Mouse (Mus musculus): Measurements from ENCODE around the gene Rpl18.

The Rpl18 gene

GRCm38 (mm10) chr7:45725713-45726112, 10.5 kb downstream of the Rpl18 start, which contains the start of gene Spaca4:
Gene Spaca4 (minus strand): TSS chr7:45725813.
- DNase-seq (ENCODE audit: low read depth, low spot score): no peak
- Histone ChIP-seq H3K27me3 (ENCODE audit: control insufficient read depth, insufficient read depth, low read length, poor library complexity, severe bottlenecking) (no peaks in the 10 kb centered on the region), H3K36me3 (ENCODE audit: control insufficient read depth, insufficient read depth, low read length, poor library complexity, severe bottlenecking) (peaks cover 2% of the 10 kb centered on the region)

GRCm38 (mm10) chr7:45726419-45726818, 11.2 kb downstream of the Rpl18 start:
- no peak for DNase-seq (ENCODE audit: low read depth, low spot score)
- Histone ChIP-seq H3K36me3 (ENCODE audit: control insufficient read depth, insufficient read depth, low read length, poor library complexity, severe bottlenecking) (no peaks in the 10 kb centered on the region; the same call in 1 of the 2 replicates), H3K27me3 (ENCODE audit: control insufficient read depth, insufficient read depth, low read length, poor library complexity, severe bottlenecking) (no peaks in the 10 kb centered on the region)

- DNase-seq (ENCODE audit: low read depth, low spot score): no peak
- H3K36me3 ChIP-seq (ENCODE audit: control insufficient read depth, insufficient read depth, low read length, poor library complexity, severe bottlenecking): no peaks in the 10 kb centered on the region; the same call in 1 of the 2 replicates
- H3K27me3 ChIP-seq (ENCODE audit: control insufficient read depth, insufficient read depth, low read length, poor library complexity, severe bottlenecking): no peaks in the 10 kb centered on the region
Measured at GRCm38 (mm10) chr7:45727625-45728024, 12.4 kb downstream of the Rpl18 start.

- Histone ChIP-seq H3K36me3 (ENCODE audit: control insufficient read depth, insufficient read depth, low read length, poor library complexity, severe bottlenecking) (no peaks in the 10 kb centered on the region), H3K27me3 (ENCODE audit: control insufficient read depth, insufficient read depth, low read length, poor library complexity, severe bottlenecking) (no peaks in the 10 kb centered on the region)
- peak; percentile 49 for DNase-seq (ENCODE audit: low read depth, low spot score)
Measured at GRCm38 (mm10) chr7:45730727-45731431, 15.6 kb downstream of the Rpl18 start.

- Histone ChIP-seq H3K27me3 (ENCODE audit: control insufficient read depth, insufficient read depth, low read length, poor library complexity, severe bottlenecking) (no peaks in the 10 kb centered on the region), H3K36me3 (ENCODE audit: control insufficient read depth, insufficient read depth, low read length, poor library complexity, severe bottlenecking) (no peaks in the 10 kb centered on the region)
- DNase-seq (ENCODE audit: low read depth, low spot score): no peak
Measured at GRCm38 (mm10) chr7:45733477-45733876, 18.2 kb downstream of the Rpl18 start.

- H3K27me3 ChIP-seq (ENCODE audit: control insufficient read depth, insufficient read depth, low read length, poor library complexity, severe bottlenecking): no peaks in the 10 kb centered on the region
- peak; percentile 96 for DNase-seq (ENCODE audit: low read depth, low spot score)
- H3K36me3 ChIP-seq (ENCODE audit: control insufficient read depth, insufficient read depth, low read length, poor library complexity, severe bottlenecking): no peaks in the 10 kb centered on the region
Measured at GRCm38 (mm10) chr7:45739162-45739763, 24.0 kb downstream of the Rpl18 start.

GRCm38 (mm10) chr7:45739820-45740219, 24.6 kb downstream of the Rpl18 start:
- Histone ChIP-seq H3K36me3 (ENCODE audit: control insufficient read depth, insufficient read depth, low read length, poor library complexity, severe bottlenecking) (no peaks in the 10 kb centered on the region), H3K27me3 (ENCODE audit: control insufficient read depth, insufficient read depth, low read length, poor library complexity, severe bottlenecking) (no peaks in the 10 kb centered on the region)
- DNase-seq (ENCODE audit: low read depth, low spot score): peak; percentile 36

- Histone ChIP-seq H3K36me3 (ENCODE audit: control insufficient read depth, insufficient read depth, low read length, poor library complexity, severe bottlenecking) (no peaks in the 10 kb centered on the region), H3K27me3 (ENCODE audit: control insufficient read depth, insufficient read depth, low read length, poor library complexity, severe bottlenecking) (no peaks in the 10 kb centered on the region)
- DNase-seq (ENCODE audit: low read depth, low spot score): peak; percentile 45
Measured at GRCm38 (mm10) chr7:45741308-45741707, 26.1 kb downstream of the Rpl18 start.

GRCm38 (mm10) chr7:45741777-45742176, 26.5 kb downstream of the Rpl18 start:
- Histone ChIP-seq H3K36me3 (ENCODE audit: control insufficient read depth, insufficient read depth, low read length, poor library complexity, severe bottlenecking) (no peaks in the 10 kb centered on the region), H3K27me3 (ENCODE audit: control insufficient read depth, insufficient read depth, low read length, poor library complexity, severe bottlenecking) (no peaks in the 10 kb centered on the region)
- DNase-seq (ENCODE audit: low read depth, low spot score): peak; percentile 80

- Histone ChIP-seq H3K27me3 (ENCODE audit: control insufficient read depth, insufficient read depth, low read length, poor library complexity, severe bottlenecking) (no peaks in the 10 kb centered on the region), H3K36me3 (ENCODE audit: control insufficient read depth, insufficient read depth, low read length, poor library complexity, severe bottlenecking) (no peaks in the 10 kb centered on the region)
- DNase-seq (ENCODE audit: low read depth, low spot score): peak; percentile 70
Measured at GRCm38 (mm10) chr7:45742338-45742737, 27.1 kb downstream of the Rpl18 start.

- Histone ChIP-seq H3K36me3 (ENCODE audit: control insufficient read depth, insufficient read depth, low read length, poor library complexity, severe bottlenecking) (no peaks in the 10 kb centered on the region), H3K27me3 (ENCODE audit: control insufficient read depth, insufficient read depth, low read length, poor library complexity, severe bottlenecking) (no peaks in the 10 kb centered on the region)
- DNase-seq (ENCODE audit: low read depth, low spot score): peak; percentile 79
Measured at GRCm38 (mm10) chr7:45744387-45744786, 29.1 kb downstream of the Rpl18 start.

GRCm38 (mm10) chr7:45746518-45746917, 31.3 kb downstream of the Rpl18 start:
- DNase-seq (ENCODE audit: low read depth, low spot score): peak; percentile 43
- Histone ChIP-seq H3K27me3 (ENCODE audit: control insufficient read depth, insufficient read depth, low read length, poor library complexity, severe bottlenecking) (no peaks in the 10 kb centered on the region), H3K36me3 (ENCODE audit: control insufficient read depth, insufficient read depth, low read length, poor library complexity, severe bottlenecking) (no peaks in the 10 kb centered on the region)

GRCm38 (mm10) chr7:45747450-45747849, 32.2 kb downstream of the Rpl18 start:
- DNase-seq (ENCODE audit: low read depth, low spot score): no peak
- H3K27me3 ChIP-seq (ENCODE audit: control insufficient read depth, insufficient read depth, low read length, poor library complexity, severe bottlenecking): no peaks in the 10 kb centered on the region
- H3K36me3 ChIP-seq (ENCODE audit: control insufficient read depth, insufficient read depth, low read length, poor library complexity, severe bottlenecking): no peaks in the 10 kb centered on the region

- DNase-seq (ENCODE audit: low read depth, low spot score): no peak
- H3K36me3 ChIP-seq (ENCODE audit: control insufficient read depth, insufficient read depth, low read length, poor library complexity, severe bottlenecking): no peaks in the 10 kb centered on the region
- no peaks in the 10 kb centered on the region for H3K27me3 ChIP-seq (ENCODE audit: control insufficient read depth, insufficient read depth, low read length, poor library complexity, severe bottlenecking)
Measured at GRCm38 (mm10) chr7:45748110-45748509, 32.9 kb downstream of the Rpl18 start.

- Histone ChIP-seq H3K36me3 (ENCODE audit: control insufficient read depth, insufficient read depth, low read length, poor library complexity, severe bottlenecking) (no peaks in the 10 kb centered on the region), H3K27me3 (ENCODE audit: control insufficient read depth, insufficient read depth, low read length, poor library complexity, severe bottlenecking) (no peaks in the 10 kb centered on the region)
- no peak for DNase-seq (ENCODE audit: low read depth, low spot score)
Measured at GRCm38 (mm10) chr7:45749401-45749800, 34.1 kb downstream of the Rpl18 start.

All from splenic B cell, adult 2 months (primary cell).